Mouse (Mus musculus) liver, adult 2 months (tissue): ENCODE measurements around the gene Obp2b. TPM values are rescaled to one million over a fixed set of nuclear protein-coding genes. Genes with fewer than 3 reads are reported as not detected.

Source experiments
- DNase-seq: peaks from one replicate; pipeline ENCODE4 v3.0.0-alpha.2; 2011; ENCODE audit warnings: low read depth, low spot score; ENCODE audit errors: extremely low read depth
- H3K27ac ChIP-seq: fragments of 200-500 bp; replicated peaks from 2 replicates; pipeline ENCODE4 v1.5.1; 2012; ENCODE audit warnings: low read depth, mild to moderate bottlenecking, control low read depth, inconsistent platforms, low read length; ENCODE audit not compliant: insufficient read depth
- H3K27me3 ChIP-seq: fragments of 200-500 bp; 2 replicates; pipeline ENCODE4 v1.6.1; 2012; ENCODE audit warnings: mild to moderate bottlenecking, moderate library complexity, low read length, inconsistent platforms; ENCODE audit not compliant: control insufficient read depth, insufficient read depth
- H3K36me3 ChIP-seq: fragments of 200-500 bp; 2 replicates; pipeline ENCODE4 v1.6.1; 2012; ENCODE audit warnings: low read length, inconsistent platforms; ENCODE audit not compliant: control insufficient read depth, insufficient read depth
- H3K4me1 ChIP-seq: fragments of 200-500 bp; 2 replicates; pipeline ENCODE4 v1.6.1; 2011; ENCODE audit warnings: low read length; ENCODE audit not compliant: control insufficient read depth, insufficient read depth
- H3K4me3 ChIP-seq: fragments of 200-500 bp; 2 replicates; pipeline ENCODE4 v1.5.1; 2011; ENCODE audit warnings: low read depth, mild to moderate bottlenecking, control low read depth, low read length, moderate library complexity; ENCODE audit not compliant: insufficient read depth
- H3K79me2 ChIP-seq: fragments of 200-500 bp; 2 replicates; pipeline ENCODE4 v1.6.1; 2012; ENCODE audit warnings: inconsistent platforms, mild to moderate bottlenecking, low read length, moderate library complexity; ENCODE audit not compliant: control insufficient read depth, insufficient read depth
- H3K9ac ChIP-seq: fragments of 200-500 bp; 2 replicates; pipeline ENCODE4 v1.6.1; 2012; ENCODE audit warnings: low read depth, mild to moderate bottlenecking, control low read depth, inconsistent platforms, low read length
- CTCF ChIP-seq: fragments of 200-500 bp; IDR thresholded peaks from 2 replicates; pipeline ENCODE4 v1.5.1; 2011; ENCODE audit warnings: low read depth, low read length, control low read depth
- POLR2A ChIP-seq: fragments of 200-500 bp; IDR thresholded peaks from 2 replicates; pipeline ENCODE4 v1.6.1; 2011; ENCODE audit warnings: low read length, control low read depth; ENCODE audit not compliant: insufficient read depth; ENCODE audit errors: extremely low read depth
- WGBS: fragments of 180-500 bp; shearing (Covaris S2); methylation state at CpG from one replicate; pipeline ENCODE4 v1.1.7; 2018; 5-methylcytosine and 5-hydroxymethylcytosine counted together
- polyA plus RNA-seq: library from polyadenylated mRNA; depleted of rRNA; stranded (reverse); fragments of >200 nt; gene quantifications from 2 replicates; pipeline ENCODE4 v1.2.3, GENCODE M21; 2012
- total RNA-seq: library from RNA; depleted of rRNA; stranded (reverse); fragments of >200 nt; gene quantifications from 2 replicates; pipeline ENCODE4 v1.2.3, GENCODE M21; 2014

Obp2b gene
- total and polyA plus RNA-seq, 2 experiments, result not detected

GRCm38 (mm10) chr2:25767764-25768163 lies 31.0 kb downstream of the Obp2b start:
- H3K27me3 ChIP-seq, result no peaks in the 10 kb centered on the region
- 74% methylated on average over 4 of the region's 4 CpGs for WGBS
- no peak for DNase-seq
- TF ChIP-seq POLR2A, result no peak
- no peak for TF ChIP-seq CTCF
- no peaks in the 10 kb centered on the region for H3K79me2 ChIP-seq
- no peaks in the 10 kb centered on the region for H3K4me1 ChIP-seq
- H3K9ac ChIP-seq, result no peak overlapping the region
- no peaks in the 10 kb centered on the region for H3K36me3 ChIP-seq
- H3K4me3 ChIP-seq, result no peak overlapping the region
- no peak overlapping the region for H3K27ac ChIP-seq

- no peak for DNase-seq
- no peak for TF ChIP-seq POLR2A
- no peak for TF ChIP-seq CTCF
- whole genome bisulfite sequencing, result 90% methylated on average over 2 of the region's 2 CpGs
Observed at GRCm38 (mm10) chr2:25773507-25773906, 36.7 kb downstream of the Obp2b start.

GRCm38 (mm10) chr2:25774640-25775039 lies 37.8 kb downstream of the Obp2b start:
- DNase-seq, result no peak
- H3K4me1 ChIP-seq, result no peaks in the 10 kb centered on the region
- TF ChIP-seq CTCF (no peak), POLR2A (no peak)
- 73% methylated on average over 2 of the region's 2 CpGs for WGBS
- H3K36me3 ChIP-seq, result no peaks in the 10 kb centered on the region
- no peak overlapping the region for H3K27ac ChIP-seq
- no peak overlapping the region for H3K9ac ChIP-seq
- H3K79me2 ChIP-seq, result no peaks in the 10 kb centered on the region
- H3K4me3 ChIP-seq, result no peak overlapping the region
- no peaks in the 10 kb centered on the region for H3K27me3 ChIP-seq

More at GRCm38 (mm10) chr2:25773507-25773906, 36.7 kb downstream of the Obp2b start:
- H3K9ac ChIP-seq, result no peak overlapping the region
- no peaks in the 10 kb centered on the region for H3K36me3 ChIP-seq
- no peak overlapping the region for H3K27ac ChIP-seq
- no peaks in the 10 kb centered on the region for H3K79me2 ChIP-seq
- H3K4me3 ChIP-seq, result no peak overlapping the region
- no peaks in the 10 kb centered on the region for H3K4me1 ChIP-seq
- H3K27me3 ChIP-seq, result no peaks in the 10 kb centered on the region

GRCm38 (mm10) chr2:25775991-25776390 lies 39.2 kb downstream of the Obp2b start:
- Histone ChIP-seq H3K27ac (no peak overlapping the region), H3K4me3 (no peak overlapping the region), H3K9ac (no peak overlapping the region), H3K27me3 (no peaks in the 10 kb centered on the region), H3K79me2 (no peaks in the 10 kb centered on the region), H3K4me1 (no peaks in the 10 kb centered on the region), H3K36me3 (no peaks in the 10 kb centered on the region)
- DNase-seq, result no peak
- WGBS, result 80% methylated on average over 3 of the region's 3 CpGs
- no peak for TF ChIP-seq CTCF
- TF ChIP-seq POLR2A, result no peak

GRCm38 (mm10) chr2:25776717-25777116 lies 39.9 kb downstream of the Obp2b start, which contains the start of gene Lcn11:
Gene Lcn11 (plus strand): TSS chr2:25777017.
- WGBS, result 91% methylated on average over 1 of the region's 1 CpGs
- Histone ChIP-seq H3K4me1 (no peaks in the 10 kb centered on the region), H3K4me3 (no peak within 1 kb of the TSS), H3K79me2 (no peaks in the 10 kb centered on the region), H3K27me3 (no peaks in the 10 kb centered on the region), H3K9ac (no peak within 1 kb of the TSS), H3K27ac (no peak within 1 kb of the TSS), H3K36me3 (no peaks in the 10 kb centered on the region)
- TF ChIP-seq POLR2A (no peak), CTCF (no peak)
- no peak for DNase-seq

- Histone ChIP-seq H3K79me2 (no peaks in the 10 kb centered on the region), H3K27me3 (no peaks in the 10 kb centered on the region), H3K4me1 (no peaks in the 10 kb centered on the region), H3K4me3 (no peak overlapping the region), H3K36me3 (no peaks in the 10 kb centered on the region), H3K27ac (no peak overlapping the region), H3K9ac (no peak overlapping the region)
- DNase-seq, result no peak
- 80% methylated on average over 9 of the region's 9 CpGs for whole genome bisulfite sequencing
- TF ChIP-seq POLR2A, result no peak
- no peak for TF ChIP-seq CTCF
Observed at GRCm38 (mm10) chr2:25779076-25779475, 42.3 kb downstream of the Obp2b start.
